Mouse (Mus musculus): ENCODE data around the gene Kat5.

DNA sequence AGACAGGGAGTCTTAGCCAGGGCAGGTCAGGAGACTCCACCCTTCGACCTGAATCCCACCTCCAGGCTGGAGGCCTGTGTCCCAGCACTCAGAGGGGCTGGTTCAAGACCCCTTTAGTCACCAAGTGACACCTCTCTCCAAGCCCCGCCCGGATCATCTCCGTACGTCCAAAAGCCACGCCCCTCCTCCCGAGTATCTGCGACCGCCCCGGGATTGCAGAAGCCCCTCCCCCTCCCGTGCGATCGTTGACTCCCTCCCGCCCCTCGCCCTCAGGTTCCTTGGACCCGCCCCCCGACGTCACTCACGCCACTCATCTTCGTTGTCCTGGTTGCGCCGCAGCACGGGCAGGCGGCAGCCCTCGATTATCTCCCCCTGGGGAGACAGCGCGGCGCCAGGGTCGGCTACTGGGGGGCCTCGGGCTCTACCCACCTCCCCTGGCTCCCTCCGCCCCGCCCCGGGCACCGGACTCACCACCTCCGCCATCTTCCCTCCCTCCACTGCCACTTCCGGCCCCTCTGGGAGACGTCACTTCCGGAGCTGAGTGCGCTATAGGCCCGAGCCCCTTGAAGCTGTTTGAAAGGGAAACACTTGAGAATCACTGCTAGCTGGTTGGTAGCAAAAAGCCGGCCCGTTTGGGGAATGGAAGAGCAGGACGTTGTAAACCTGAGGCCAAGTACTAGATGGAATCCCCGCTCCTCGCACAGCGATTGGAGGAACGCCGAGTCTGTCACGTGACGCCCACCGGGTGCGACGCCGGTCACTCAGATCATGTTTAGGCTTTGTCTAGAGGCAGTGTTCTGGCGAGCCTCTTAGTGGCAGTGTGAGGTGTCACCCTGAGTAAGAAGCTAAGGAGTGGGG is at the start of gene Kat5:
- TF ChIP-seq POLR2A (IDR thresholded peaks at IDR 0.05; ENCODE audit: borderline replicate concordance, insufficient read depth, low read length) (peak; percentile 84; the same call in 1 of the 2 replicates), CTCF (IDR thresholded peaks at IDR 0.05; ENCODE audit: borderline replicate concordance, insufficient read depth, low read depth, low read length) (no peak)
